Mouse (Mus musculus): ENCODE data around the gene Pla2g15. TPM values are rescaled to one million over a fixed set of nuclear protein-coding genes. Genes with fewer than 3 reads are reported as not detected.

Gene Pla2g15
- polyA plus RNA-seq, 1 experiment, result 153 TPM

DNA sequence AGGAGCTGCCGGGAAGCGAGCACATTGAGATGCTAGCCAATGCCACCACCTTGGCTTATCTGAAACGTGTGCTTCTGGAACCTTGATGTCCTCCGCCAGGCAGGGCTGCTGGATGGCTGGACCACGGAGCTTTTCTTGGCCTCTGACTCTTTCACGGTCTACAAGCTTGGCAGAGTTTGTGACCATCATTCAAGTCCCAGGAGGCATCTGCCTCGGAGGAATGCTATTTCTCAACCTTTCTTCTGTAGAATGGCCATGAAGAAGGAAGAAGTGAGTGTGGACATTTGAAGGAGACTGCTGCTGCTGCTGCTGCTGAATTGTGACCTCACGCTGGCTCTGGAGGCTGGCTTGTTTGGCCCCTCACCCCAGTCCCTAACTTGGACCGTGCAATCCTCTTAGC is 13.1 kb downstream of the Pla2g15 start:
- H3K4me3 ChIP-seq (ENCODE audit: insufficient read depth, low read length), result no peak overlapping the region
- TF ChIP-seq POLR2A (IDR thresholded peaks at IDR 0.05; ENCODE audit: borderline replicate concordance, low read depth, low read length) (no peak), CTCF (IDR thresholded peaks at IDR 0.05; ENCODE audit: low read depth, low read length) (no peak)
- no peak overlapping the region for H3K27ac ChIP-seq (ENCODE audit: insufficient read depth, low read depth, low read length)
- H3K4me1 ChIP-seq (ENCODE audit: control insufficient read depth, insufficient read depth, low read length), result peaks cover 12% of the 10 kb centered on the region

DNA sequence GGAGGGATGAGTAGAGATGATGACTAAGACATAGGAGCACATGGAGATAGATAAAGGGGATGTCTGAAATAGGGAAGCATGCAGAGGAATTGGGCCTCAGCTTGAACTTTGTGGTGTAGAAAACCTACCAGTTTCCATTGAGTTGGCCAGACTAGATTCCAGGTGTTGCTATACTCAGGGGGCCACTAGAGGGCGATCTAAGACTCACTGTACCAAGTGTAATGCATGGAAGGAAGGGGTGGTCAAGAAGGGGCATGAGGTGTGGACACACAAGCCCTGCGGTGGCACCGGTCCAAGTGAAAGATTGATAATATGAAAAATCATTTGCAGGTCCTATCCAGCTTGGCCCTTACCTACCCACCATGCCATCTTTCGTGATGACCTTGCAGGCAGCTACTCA is 15.3 kb downstream of the Pla2g15 start:
- no peak overlapping the region for H3K4me3 ChIP-seq (ENCODE audit: insufficient read depth, low read length)
- H3K4me1 ChIP-seq (ENCODE audit: control insufficient read depth, insufficient read depth, low read length), result peaks cover 14% of the 10 kb centered on the region
- H3K27ac ChIP-seq (ENCODE audit: insufficient read depth, low read depth, low read length), result no peak overlapping the region
- TF ChIP-seq CTCF (IDR thresholded peaks at IDR 0.05; ENCODE audit: low read depth, low read length) (peak; percentile 89), POLR2A (IDR thresholded peaks at IDR 0.05; ENCODE audit: borderline replicate concordance, low read depth, low read length) (no peak)

DNA sequence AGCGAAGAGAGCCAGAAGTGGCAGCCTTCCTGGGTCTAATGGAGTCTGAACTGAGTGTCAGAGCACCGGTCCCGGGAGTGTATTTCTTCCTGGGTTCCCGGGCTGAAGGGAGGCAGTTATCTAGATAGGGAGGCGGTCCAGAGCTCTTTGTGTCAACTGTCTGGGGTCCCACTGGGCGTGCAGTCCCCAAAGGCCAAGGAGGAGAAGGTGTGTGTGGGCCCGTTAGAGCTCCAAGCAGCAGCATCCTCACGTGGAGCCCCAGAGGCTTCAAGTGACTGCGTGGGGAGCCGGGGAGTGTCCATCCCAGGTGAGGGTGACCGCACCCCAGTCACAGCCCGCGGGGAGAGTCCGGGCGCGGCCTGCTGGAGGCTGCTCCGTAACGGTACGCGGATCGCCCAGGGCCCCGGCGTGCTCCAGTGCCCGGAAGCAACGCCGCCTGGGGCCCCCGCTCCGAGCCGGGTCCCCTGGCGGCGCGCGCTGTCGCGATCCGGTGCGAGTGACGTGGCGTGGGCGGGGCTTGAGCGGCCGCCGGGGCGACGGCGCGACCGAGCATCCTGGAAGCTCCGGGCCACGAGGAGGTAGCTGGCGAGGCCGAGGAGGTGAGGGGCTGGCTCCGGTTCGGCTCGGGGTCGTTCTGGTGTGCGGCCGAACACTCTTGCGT is 18.3 kb downstream of the Pla2g15 start, which contains the start of gene Slc7a6:
TSS of gene Slc7a6 (plus strand) at position 502 of the 661 bp plus-strand sequence.
- Histone ChIP-seq H3K4me3 (ENCODE audit: insufficient read depth, low read length) (peak within 1 kb of the TSS; percentile 79), H3K4me1 (ENCODE audit: control insufficient read depth, insufficient read depth, low read length) (peaks cover 16% of the 10 kb centered on the region), H3K27ac (ENCODE audit: insufficient read depth, low read depth, low read length) (peak within 1 kb of the TSS; percentile 38)
- TF ChIP-seq POLR2A (IDR thresholded peaks at IDR 0.05; ENCODE audit: borderline replicate concordance, low read depth, low read length) (no peak), CTCF (IDR thresholded peaks at IDR 0.05; ENCODE audit: low read depth, low read length) (no peak)

DNA sequence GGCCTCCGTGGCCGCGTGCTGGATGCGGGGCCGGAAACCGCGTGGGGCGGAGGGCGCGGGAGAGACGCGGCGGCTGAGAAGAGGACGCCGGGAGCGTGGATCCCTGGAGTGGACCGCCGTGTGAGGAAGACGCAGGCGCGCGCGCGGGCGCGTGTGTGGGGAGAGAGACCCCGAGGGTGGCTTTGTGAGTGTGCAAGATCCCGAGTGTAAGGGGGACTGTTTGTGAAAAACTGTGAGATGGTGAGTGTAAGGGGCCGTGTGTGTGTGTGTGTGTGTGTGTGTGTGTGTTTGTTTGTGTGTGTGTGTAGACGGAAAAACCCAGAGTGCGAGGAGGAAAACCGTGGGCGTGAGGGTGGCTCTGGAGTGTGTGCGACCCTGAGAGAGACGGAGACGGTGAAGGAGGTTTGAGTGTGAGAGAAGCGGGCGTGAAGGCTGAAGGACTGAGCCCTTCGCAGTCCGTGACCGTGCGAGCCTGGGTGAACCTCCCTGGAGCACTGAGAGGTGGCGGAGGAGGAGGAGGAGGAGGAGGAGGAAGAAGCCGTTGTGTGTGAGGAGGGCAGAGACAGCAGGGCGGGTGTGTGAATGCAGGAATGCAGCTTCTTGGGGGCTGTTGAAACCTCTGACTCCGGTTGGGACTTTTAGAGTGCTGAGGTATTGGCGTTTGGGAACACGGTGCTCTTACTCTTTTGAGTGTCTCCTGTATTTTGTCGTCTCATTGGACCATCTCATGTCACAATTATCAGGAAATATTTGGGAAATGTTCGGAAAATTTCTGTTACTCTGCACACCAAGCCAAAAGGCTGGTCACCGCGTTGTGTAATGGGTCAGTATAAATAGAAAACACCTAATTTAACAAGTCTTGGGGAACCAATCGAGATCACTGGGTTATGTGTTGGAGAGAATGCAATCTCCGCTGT is 19.1 kb downstream of the Pla2g15 start:
- H3K4me1 ChIP-seq (ENCODE audit: control insufficient read depth, insufficient read depth, low read length), result peaks cover 16% of the 10 kb centered on the region
- TF ChIP-seq CTCF (IDR thresholded peaks at IDR 0.05; ENCODE audit: low read depth, low read length), result no peak
- no peak for TF ChIP-seq POLR2A (IDR thresholded peaks at IDR 0.05; ENCODE audit: borderline replicate concordance, low read depth, low read length)
- peak overlapping the region; percentile 79 for H3K4me3 ChIP-seq (ENCODE audit: insufficient read depth, low read length)
- H3K27ac ChIP-seq (ENCODE audit: insufficient read depth, low read depth, low read length), result peak overlapping the region; percentile 38

DNA sequence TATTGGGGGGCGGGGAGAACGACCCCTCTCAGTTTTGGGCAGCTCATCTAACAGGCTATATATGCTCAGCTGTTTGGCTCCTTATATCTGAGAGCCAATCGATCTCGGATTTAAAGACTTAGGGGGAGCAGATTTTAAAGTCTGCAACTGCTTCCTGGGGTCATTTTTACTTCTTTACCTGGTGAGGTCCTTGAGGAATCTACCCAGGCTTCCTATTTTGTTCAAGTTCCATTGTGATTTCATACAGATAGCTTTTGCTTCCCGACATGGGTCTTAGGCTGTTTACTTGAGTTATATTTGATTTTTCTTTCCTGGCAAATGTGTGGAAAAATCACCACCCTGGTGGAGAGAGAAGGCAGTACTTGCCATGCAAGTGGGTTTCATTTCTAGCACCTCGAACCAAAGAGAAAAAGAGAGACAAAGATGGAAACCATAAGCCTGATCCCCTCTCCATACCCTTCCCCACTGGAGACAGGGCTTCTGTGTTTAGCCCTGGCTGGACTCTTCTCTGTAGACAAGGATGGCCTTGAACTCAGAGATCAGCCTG is 19.8 kb downstream of the Pla2g15 start:
- Histone ChIP-seq H3K4me1 (ENCODE audit: control insufficient read depth, insufficient read depth, low read length) (peaks cover 13% of the 10 kb centered on the region), H3K27ac (ENCODE audit: insufficient read depth, low read depth, low read length) (no peak overlapping the region), H3K4me3 (ENCODE audit: insufficient read depth, low read length) (peak overlapping the region; percentile 79)
- no peak for TF ChIP-seq POLR2A (IDR thresholded peaks at IDR 0.05; ENCODE audit: borderline replicate concordance, low read depth, low read length)
- TF ChIP-seq CTCF (IDR thresholded peaks at IDR 0.05; ENCODE audit: low read depth, low read length), result no peak

DNA sequence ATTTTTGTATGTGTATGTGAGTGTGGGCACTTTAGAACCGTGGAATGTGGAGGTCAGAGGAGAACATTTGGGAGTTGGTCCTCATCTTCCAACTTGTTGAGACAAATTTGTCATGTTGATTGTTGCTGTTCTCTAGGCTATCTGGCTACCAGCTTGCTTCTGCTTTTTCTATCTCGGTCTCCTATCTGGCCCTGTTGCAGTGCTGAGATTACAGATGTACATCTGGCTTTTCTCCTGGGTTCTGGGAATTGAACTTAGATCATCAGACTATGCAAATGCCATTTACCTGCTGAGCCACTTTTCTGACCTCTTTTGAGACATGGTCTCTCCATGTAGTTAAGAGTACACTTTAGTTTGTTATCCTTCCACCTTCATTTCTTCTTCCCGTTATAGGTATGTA is 23.4 kb downstream of the Pla2g15 start:
- TF ChIP-seq POLR2A (IDR thresholded peaks at IDR 0.05; ENCODE audit: borderline replicate concordance, low read depth, low read length), result no peak
- no peak for TF ChIP-seq CTCF (IDR thresholded peaks at IDR 0.05; ENCODE audit: low read depth, low read length)
- Histone ChIP-seq H3K4me1 (ENCODE audit: control insufficient read depth, insufficient read depth, low read length) (peaks cover 4% of the 10 kb centered on the region), H3K4me3 (ENCODE audit: insufficient read depth, low read length) (no peak overlapping the region), H3K27ac (ENCODE audit: insufficient read depth, low read depth, low read length) (no peak overlapping the region)

DNA sequence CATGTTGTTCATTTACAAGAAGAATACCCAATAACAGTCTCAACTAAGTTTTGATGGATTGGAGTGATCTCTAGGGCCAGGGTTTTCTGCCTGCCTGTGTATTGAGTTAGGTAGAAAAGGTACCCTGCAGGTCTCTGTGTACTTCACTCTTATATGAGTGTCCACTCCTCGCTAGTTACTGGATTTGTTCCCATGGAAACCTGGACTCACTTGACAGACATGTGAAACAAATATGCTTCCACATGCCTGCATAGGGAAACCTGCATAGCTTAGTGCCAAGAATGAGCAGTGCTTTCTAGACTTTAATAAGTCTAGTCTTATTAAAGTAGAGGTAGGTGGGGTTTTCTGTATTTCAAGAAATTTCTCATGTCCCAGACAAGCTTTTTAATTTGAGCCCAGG is 26.7 kb downstream of the Pla2g15 start:
- H3K27ac ChIP-seq (ENCODE audit: insufficient read depth, low read depth, low read length), result no peak overlapping the region

DNA sequence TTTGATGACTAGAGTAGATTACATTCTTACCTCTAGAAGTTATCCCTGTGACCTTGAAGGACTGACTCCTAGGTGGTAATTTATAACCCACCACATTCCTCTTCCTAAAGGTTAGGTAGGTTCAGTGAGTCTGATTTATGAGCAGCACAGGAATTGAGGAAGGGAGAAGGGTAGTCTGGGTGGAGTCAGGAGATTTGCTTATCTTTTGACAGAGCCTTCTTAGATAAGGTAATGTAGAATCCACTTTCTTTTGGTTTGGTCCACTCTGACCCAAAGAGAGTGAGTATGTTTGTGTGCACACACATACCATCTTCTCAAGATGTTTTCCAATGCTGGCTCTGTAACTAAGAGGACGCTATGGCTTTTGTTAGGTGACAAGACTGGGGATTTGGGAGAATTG is 27.4 kb downstream of the Pla2g15 start:
- no peak overlapping the region for H3K27ac ChIP-seq (ENCODE audit: insufficient read depth, low read depth, low read length)
- peaks cover 2% of the 10 kb centered on the region for H3K4me1 ChIP-seq (ENCODE audit: control insufficient read depth, insufficient read depth, low read length)
- H3K4me3 ChIP-seq (ENCODE audit: insufficient read depth, low read length), result no peak overlapping the region
- TF ChIP-seq POLR2A (IDR thresholded peaks at IDR 0.05; ENCODE audit: borderline replicate concordance, low read depth, low read length) (no peak), CTCF (IDR thresholded peaks at IDR 0.05; ENCODE audit: low read depth, low read length) (no peak)

More for the DNA sequence above, 26.7 kb downstream of the Pla2g15 start:
- H3K4me1 ChIP-seq (ENCODE audit: control insufficient read depth, insufficient read depth, low read length), result peaks cover 2% of the 10 kb centered on the region
- no peak for TF ChIP-seq CTCF (IDR thresholded peaks at IDR 0.05; ENCODE audit: low read depth, low read length)
- TF ChIP-seq POLR2A (IDR thresholded peaks at IDR 0.05; ENCODE audit: borderline replicate concordance, low read depth, low read length), result no peak
- H3K4me3 ChIP-seq (ENCODE audit: insufficient read depth, low read length), result no peak overlapping the region

DNA sequence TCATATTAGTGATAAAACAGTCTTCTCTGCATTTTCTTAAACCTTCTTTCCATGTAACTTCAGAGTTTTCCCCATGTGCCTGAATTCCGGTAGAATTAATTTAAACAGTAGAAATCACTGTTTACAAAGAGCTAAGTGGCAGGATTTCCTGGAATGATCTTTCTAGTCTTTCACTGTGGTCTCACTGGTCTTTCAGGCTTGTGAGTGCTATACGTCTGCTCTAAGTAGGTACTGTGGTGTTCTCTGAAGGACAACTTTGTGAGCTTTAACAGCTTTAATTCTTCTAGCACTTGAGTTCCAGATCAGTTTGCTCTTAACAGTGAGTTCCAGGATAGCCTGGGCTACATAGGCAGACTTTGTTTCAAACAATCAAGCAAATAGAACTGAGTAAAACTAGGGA is 28.2 kb downstream of the Pla2g15 start:
- TF ChIP-seq POLR2A (IDR thresholded peaks at IDR 0.05; ENCODE audit: borderline replicate concordance, low read depth, low read length) (no peak), CTCF (IDR thresholded peaks at IDR 0.05; ENCODE audit: low read depth, low read length) (no peak)
- no peak overlapping the region for H3K4me3 ChIP-seq (ENCODE audit: insufficient read depth, low read length)
- H3K4me1 ChIP-seq (ENCODE audit: control insufficient read depth, insufficient read depth, low read length), result no peaks in the 10 kb centered on the region; the same call in none of the 2 replicates
- no peak overlapping the region for H3K27ac ChIP-seq (ENCODE audit: insufficient read depth, low read depth, low read length)

Data from bone marrow macrophage, adult 2 months (primary cell).